Mouse (Mus musculus): ENCODE measurements around the gene Slc36a2.

DNA sequence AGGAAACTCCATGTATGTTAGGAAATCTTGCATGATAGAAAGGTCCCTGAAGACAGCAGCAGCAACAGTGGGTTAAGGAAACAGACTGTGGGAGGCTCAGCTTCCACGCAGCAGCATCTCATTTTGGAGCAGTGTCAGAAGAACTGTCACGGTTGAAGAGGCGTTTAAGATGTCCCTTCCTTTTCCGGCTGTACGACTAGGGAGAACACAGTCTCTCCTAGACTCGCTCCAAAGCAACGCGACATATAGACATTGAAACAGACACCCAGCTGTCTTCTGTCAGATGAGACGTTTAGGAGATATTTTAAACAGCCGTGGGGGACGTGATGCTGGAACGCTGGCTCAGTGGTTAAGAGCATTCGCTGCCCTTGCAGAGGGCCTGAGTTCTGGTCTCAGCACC lies 32.0 kb upstream of the Slc36a2 start:
- TF ChIP-seq CTCF (IDR thresholded peaks at IDR 0.05; ENCODE audit: control insufficient read depth, insufficient read depth, insufficient replicate concordance, low read depth, low read length) (no peak), POLR2A (IDR thresholded peaks at IDR 0.05; ENCODE audit: control insufficient read depth, low read depth, low read length) (no peak)
